Mouse (Mus musculus) ES-E14 (cell line): Measurements from ENCODE around the gene Hnrnpl.
A peak's percentile ranks its signal among the peaks of the same experiment; 100 is the strongest.

Experiments
- HCFC1 ChIP-seq: IDR thresholded peaks from 2 replicates; pipeline ENCODE4 v1.6.1; 2012; ENCODE audit warnings: low read length, inconsistent platforms, borderline replicate concordance; ENCODE audit not compliant: insufficient read depth
- MAFK ChIP-seq: IDR thresholded peaks from 2 replicates; pipeline ENCODE4 v1.6.1; 2014; ENCODE audit warnings: mild to moderate bottlenecking, low read depth, low read length, inconsistent platforms; ENCODE audit not compliant: insufficient read depth
- ZNF384 ChIP-seq: IDR thresholded peaks from 2 replicates; pipeline ENCODE4 v1.6.1; 2012; ENCODE audit warnings: low read depth, low read length, inconsistent platforms

DNA sequence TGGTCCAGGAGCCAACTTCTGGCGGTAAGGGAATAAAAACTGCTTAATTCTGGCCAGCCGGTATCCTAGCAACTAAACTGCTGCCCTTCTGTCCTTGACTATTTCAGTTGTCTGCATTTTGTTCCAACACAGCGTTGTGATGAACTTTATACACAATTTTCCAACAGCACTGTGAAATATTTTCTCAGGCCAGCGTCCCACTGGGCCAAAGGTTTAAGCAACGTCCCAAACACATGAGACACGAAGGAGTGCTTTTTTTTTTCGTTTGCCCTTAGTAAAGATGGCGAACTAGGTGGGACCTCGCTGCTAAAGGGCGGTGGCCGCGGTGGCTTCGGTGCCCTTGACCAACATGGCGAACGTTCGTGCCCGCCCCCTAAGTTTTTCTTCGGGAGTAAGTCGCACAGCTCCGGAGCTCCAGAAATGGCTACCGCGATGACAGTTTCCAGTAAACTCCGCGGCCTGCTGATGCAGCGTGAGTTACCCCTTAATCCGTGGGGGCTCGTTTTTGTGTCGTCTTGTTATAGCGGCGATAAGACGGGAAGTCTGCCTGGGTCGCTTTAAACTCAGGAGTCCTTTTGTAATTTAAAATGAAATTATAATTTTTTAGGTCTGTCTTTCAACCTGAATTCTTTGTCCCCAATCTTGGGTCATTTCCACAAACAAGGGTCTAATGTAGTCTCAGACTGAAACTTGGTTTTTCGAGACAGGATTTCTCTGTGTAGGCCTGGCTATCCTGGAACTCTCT lies 16.8 kb downstream of the Hnrnpl start, which contains the start of gene Ech1:
- TF ChIP-seq HCFC1 (peak; percentile 89), ZNF384 (peak; percentile 98), MAFK (no peak)
